Mouse (Mus musculus) thymus, adult 2 months (tissue): ENCODE data around the gene Bcl9l. TPM values are rescaled to one million over a fixed set of nuclear protein-coding genes. Genes with fewer than 3 reads are reported as not detected.

Source experiments
- DNase-seq: peaks from one replicate; pipeline ENCODE4 v3.0.0; 2021
- H3K27ac ChIP-seq: fragments of 200-500 bp; 2 replicates; pipeline ENCODE4 v1.5.1; 2012; ENCODE audit warnings: low read length, control low read depth; ENCODE audit not compliant: control insufficient read depth, insufficient read depth
- H3K27me3 ChIP-seq: fragments of 200-500 bp; 2 replicates; pipeline ENCODE4 v1.6.1; 2012; ENCODE audit warnings: mild to moderate bottlenecking, low read length, moderate library complexity, mixed read lengths; ENCODE audit not compliant: control insufficient read depth, insufficient read depth
- H3K36me3 ChIP-seq: fragments of 200-500 bp; 2 replicates; pipeline ENCODE4 v1.6.1; 2012; ENCODE audit warnings: mild to moderate bottlenecking, low read length, moderate library complexity; ENCODE audit not compliant: control insufficient read depth, insufficient read depth
- H3K4me1 ChIP-seq: fragments of 200-500 bp; replicated peaks from 2 replicates; pipeline ENCODE4 v1.6.1; 2012; ENCODE audit warnings: low read length; ENCODE audit not compliant: control insufficient read depth, insufficient read depth
- H3K4me3 ChIP-seq: fragments of 200-500 bp; 2 replicates; pipeline ENCODE4 v1.5.1; 2012; ENCODE audit warnings: mild to moderate bottlenecking, low read length, control low read depth, moderate library complexity; ENCODE audit not compliant: control insufficient read depth, insufficient read depth
- CTCF ChIP-seq: fragments of 200-500 bp; IDR thresholded peaks from 2 replicates; pipeline ENCODE4 v1.5.1; 2012; ENCODE audit warnings: mild to moderate bottlenecking, control low read depth, low read length, moderate library complexity, borderline replicate concordance; ENCODE audit not compliant: control insufficient read depth, poor library complexity, insufficient read depth; ENCODE audit errors: extremely low read depth
- POLR2A ChIP-seq: fragments of 200-500 bp; IDR thresholded peaks from 2 replicates; pipeline ENCODE4 v1.6.1; 2012; ENCODE audit warnings: mild to moderate bottlenecking, low read length, control low read depth, moderate library complexity; ENCODE audit not compliant: control insufficient read depth, poor library complexity, insufficient read depth; ENCODE audit errors: extremely low read depth
- WGBS: fragments of 180-500 bp; shearing (Covaris S2); methylation state at CpG from one replicate; pipeline ENCODE4 v1.1.7; 2018; 5-methylcytosine and 5-hydroxymethylcytosine counted together
- polyA plus RNA-seq: library from polyadenylated mRNA; depleted of rRNA; stranded (reverse); fragments of >200 nt; gene quantifications from 2 replicates; pipeline ENCODE4 v1.2.3, GENCODE M21; 2012

The Bcl9l gene
- polyA plus RNA-seq, 1 experiment: 38.7 TPM

GRCm38 (mm10) chr9:44501206-44501879 lies 18.7 kb downstream of the Bcl9l start:
- WGBS: 89% methylated on average over 10 of the region's 10 CpGs
- H3K4me3 ChIP-seq: no peak overlapping the region
- peaks cover 28% of the 10 kb centered on the region for H3K4me1 ChIP-seq
- DNase-seq: no peak
- H3K27ac ChIP-seq: no peak overlapping the region
- no peaks in the 10 kb centered on the region for H3K36me3 ChIP-seq
- H3K27me3 ChIP-seq: no peaks in the 10 kb centered on the region
- TF ChIP-seq POLR2A (no peak), CTCF (no peak)

DNA sequence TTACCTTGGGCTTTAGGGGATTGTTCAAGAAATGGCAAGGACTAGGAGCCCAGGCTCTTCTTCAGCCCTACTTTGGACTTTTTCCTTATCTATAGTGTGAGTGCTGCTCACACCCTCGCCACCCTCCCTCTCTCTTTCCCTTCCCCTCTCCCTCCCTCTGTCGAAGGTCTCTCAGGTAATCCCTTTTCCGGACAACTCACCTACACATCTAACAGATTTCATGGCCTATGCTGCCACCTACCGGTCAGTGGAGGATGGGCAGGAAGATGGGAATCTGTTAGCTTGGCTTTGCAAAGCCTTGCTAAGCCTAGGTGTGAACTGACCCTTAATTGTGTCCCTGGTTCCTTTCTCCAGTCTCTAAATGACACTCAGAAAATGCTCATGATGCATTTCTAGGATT lies 19.4 kb downstream of the Bcl9l start:
- Histone ChIP-seq H3K4me1 (peaks cover 22% of the 10 kb centered on the region), H3K27me3 (no peaks in the 10 kb centered on the region), H3K4me3 (no peak overlapping the region), H3K36me3 (no peaks in the 10 kb centered on the region; the same call in 1 of the 2 replicates), H3K27ac (no peak overlapping the region)
- WGBS: 4% methylated on average over 4 of the region's 4 CpGs
- TF ChIP-seq POLR2A (no peak), CTCF (no peak)
- peak; percentile 89 for DNase-seq

GRCm38 (mm10) chr9:44504893-44505823 lies 22.5 kb downstream of the Bcl9l start:
- peaks cover 12% of the 10 kb centered on the region for H3K4me1 ChIP-seq
- DNase-seq: no peak
- H3K4me3 ChIP-seq: no peak overlapping the region

DNA sequence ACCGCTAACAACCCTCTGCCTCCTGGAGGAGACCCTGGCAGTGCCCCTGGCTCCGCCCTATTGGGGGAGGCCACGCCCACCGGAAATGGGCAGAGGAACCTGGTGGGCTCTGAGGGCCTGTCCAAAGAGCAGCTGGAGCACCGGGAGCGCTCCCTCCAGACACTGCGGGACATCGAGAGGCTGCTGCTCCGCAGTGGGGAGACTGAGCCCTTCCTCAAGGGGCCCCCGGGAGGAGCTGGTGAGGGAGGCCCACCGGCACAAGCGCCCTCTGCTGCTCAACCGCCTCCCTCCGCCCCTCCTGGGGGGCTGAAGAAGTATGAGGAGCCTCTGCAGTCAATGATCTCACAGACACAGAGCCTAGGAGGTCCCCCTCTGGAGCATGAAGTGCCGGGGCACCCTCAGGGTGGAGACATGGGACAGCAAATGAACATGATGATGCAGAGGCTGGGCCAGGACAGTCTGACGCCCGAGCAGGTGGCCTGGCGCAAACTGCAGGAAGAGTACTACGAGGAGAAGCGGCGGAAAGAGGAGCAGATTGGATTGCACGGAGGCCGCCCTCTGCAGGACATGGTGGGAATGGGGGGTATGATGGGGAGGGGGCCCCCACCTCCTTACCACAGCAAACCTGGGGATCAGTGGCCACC lies 23.3 kb downstream of the Bcl9l start:
- Histone ChIP-seq H3K4me3 (no peak overlapping the region), H3K27me3 (no peaks in the 10 kb centered on the region), H3K27ac (no peak overlapping the region), H3K36me3 (no peaks in the 10 kb centered on the region; the same call in 1 of the 2 replicates), H3K4me1 (peaks cover 18% of the 10 kb centered on the region)
- no peak for DNase-seq
- WGBS: 81% methylated on average over 23 of the region's 23 CpGs
- TF ChIP-seq POLR2A (no peak), CTCF (0 out of 2 replicates have a peak, but pooled peaks have one; percentile 7)

More at GRCm38 (mm10) chr9:44504893-44505823, 22.5 kb downstream of the Bcl9l start:
- WGBS: 96% methylated on average over 20 of the region's 20 CpGs
- no peaks in the 10 kb centered on the region for H3K27me3 ChIP-seq
- no peaks in the 10 kb centered on the region; the same call in 1 of the 2 replicates for H3K36me3 ChIP-seq
- no peak for TF ChIP-seq CTCF
- TF ChIP-seq POLR2A: no peak
- H3K27ac ChIP-seq: no peak overlapping the region

GRCm38 (mm10) chr9:44506566-44506965 lies 23.9 kb downstream of the Bcl9l start:
- H3K4me1 ChIP-seq: peaks cover 24% of the 10 kb centered on the region
- no peaks in the 10 kb centered on the region; the same call in 1 of the 2 replicates for H3K36me3 ChIP-seq
- H3K4me3 ChIP-seq: no peak overlapping the region
- no peak for DNase-seq
- no peak for TF ChIP-seq POLR2A
- TF ChIP-seq CTCF: no peak
- no peak overlapping the region for H3K27ac ChIP-seq
- 97% methylated on average over 13 of the region's 13 CpGs for WGBS
- no peaks in the 10 kb centered on the region for H3K27me3 ChIP-seq

- Histone ChIP-seq H3K27me3 (no peaks in the 10 kb centered on the region), H3K36me3 (no peaks in the 10 kb centered on the region; the same call in 1 of the 2 replicates), H3K27ac (no peak overlapping the region), H3K4me3 (no peak overlapping the region), H3K4me1 (peaks cover 31% of the 10 kb centered on the region)
- no peak for DNase-seq
- no peak for TF ChIP-seq CTCF
- no peak for TF ChIP-seq POLR2A
- 97% methylated on average over 6 of the region's 6 CpGs for WGBS
Observed at GRCm38 (mm10) chr9:44507345-44507744, 24.7 kb downstream of the Bcl9l start.
